Mouse (Mus musculus) embryo, embryonic 11.5 days (tissue): ENCODE results near the gene Dgkg.

Experiments used
- DNase-seq: peaks from one replicate; pipeline ENCODE4 v3.0.0-alpha.2; 2012; ENCODE audit warnings: low read depth, low spot score

The Dgkg gene

DNA sequence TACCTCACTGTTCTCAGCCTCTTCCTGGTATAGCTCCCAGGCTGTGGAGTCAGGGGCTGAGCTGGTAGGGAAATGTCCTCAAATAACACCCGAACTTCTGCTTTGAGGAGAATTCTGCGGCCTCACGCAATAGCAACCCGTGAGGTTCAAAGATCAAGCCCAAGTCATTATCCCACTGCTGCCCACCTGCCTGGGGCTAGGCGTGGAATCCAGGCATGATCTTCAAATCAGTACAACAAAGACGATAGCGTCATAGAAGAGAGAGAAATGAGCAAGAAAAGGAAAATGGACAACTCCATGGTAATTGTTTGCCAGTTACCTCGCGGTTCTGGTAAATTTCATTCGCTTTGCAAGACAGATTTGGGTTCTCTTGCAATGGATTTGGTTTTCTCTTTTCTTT, 109.3 kb downstream of the Dgkg start:
- DNase-seq, result no peak

DNA sequence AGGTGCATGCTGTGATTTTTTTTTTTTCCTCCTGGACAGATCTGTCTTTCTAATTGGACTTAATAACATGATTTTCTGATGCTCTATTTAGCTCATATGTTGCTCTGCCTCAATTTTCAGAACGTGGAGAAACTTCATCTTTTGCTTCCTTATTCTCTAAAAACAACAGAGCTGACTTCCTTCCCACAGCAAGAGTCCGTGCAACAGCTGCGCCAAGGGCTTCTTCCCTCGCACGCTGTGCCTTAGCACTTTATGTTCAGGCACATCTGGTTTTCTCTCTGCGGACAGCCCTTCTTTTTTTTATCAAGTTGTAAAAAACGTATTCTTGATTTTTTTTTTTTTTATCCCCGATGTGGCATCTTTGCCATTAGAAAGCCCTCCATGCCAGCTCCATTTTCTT, 111.2 kb downstream of the Dgkg start:
- DNase-seq, result no peak

GRCm38 (mm10) chr16:22545016-22545561, 111.9 kb downstream of the Dgkg start:
- no peak for DNase-seq

DNA sequence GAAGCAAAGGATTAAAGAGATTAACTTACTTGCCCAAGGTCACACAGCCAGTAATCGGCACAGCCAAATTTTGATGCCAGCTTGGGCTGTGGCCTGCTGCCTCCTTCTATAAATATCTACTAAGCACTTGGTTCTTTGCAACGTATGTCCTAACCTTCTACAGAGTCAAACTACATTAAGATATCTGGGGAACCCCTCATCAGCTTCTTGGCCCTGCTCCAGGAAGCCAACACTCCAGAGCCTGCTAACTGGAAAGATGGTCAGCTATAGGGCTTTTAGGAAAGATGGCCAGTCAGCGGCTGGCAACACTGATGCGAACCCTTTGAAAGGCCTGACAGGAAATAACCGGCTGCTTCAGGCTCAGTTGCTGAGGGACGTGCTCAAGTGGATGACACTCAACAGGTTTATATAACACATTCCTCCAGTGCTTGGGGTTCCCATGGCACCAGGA, 114.3 kb downstream of the Dgkg start:
- no peak for DNase-seq

DNA sequence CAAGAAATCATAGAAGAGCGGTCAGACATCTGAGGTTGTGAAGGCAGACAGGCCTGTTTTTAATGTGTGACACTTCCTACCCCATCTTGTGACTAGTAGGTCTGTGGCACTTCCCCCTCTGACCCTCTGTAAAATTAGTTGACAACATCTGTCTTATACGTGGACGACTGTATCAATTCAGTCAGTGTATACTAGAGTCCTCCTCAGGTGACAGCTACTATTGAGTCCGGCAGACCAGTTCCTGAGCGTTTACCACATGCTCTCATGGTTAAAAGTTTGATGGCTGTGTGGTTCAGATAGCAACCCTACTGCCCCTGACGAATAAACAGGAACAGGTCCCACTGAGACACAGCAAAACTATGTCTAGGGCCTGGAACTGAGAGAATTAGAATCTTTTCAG, 117.7 kb downstream of the Dgkg start:
- no peak for DNase-seq

DNA sequence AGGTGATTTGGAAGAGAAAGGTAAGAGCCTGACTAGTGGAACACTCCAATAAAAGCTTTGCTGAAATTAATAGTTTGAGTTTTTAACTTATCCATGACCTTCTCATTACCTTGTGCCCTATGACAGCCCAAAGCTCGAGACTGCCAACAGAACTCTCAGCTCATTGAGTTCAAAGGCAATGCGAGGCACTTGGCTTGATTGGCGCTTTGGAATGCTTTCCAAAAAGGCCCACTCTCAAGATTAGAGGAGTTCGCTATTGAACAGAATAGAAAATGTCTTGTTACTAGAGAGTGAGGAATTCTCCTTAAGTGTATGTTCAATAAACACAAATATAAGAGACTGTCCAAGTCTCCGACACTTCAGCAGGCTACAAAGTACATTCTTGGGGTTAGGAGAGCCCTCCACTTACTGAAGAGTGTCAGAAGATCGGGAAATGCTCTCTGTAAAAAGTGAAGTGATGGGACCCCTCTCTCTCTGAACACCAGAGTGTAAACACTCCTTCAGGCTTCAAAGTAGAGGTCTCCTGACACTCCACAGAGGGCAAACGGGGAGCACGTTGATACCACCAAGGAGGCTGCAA, 120.3 kb downstream of the Dgkg start:
- DNase-seq, result no peak

DNA sequence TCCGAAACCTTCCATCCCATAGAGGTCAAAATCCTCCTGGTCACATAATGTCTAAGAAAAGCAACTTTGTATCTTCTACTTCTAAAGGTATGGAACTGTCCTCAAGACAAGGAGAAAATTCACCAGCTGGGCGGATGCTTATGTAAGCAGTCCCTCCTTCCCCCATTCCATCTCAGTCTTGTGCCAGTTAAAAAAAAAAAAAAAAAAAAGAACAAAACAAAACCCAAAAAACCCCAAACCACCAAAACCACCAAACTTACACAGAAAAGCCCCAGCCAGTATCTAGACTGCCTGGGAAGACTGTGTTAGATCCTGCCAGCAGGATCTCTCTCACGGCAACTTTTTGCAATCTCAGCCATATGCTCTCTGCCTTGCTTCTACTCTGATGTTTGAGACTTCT, 123.9 kb downstream of the Dgkg start:
- DNase-seq, result no peak

DNA sequence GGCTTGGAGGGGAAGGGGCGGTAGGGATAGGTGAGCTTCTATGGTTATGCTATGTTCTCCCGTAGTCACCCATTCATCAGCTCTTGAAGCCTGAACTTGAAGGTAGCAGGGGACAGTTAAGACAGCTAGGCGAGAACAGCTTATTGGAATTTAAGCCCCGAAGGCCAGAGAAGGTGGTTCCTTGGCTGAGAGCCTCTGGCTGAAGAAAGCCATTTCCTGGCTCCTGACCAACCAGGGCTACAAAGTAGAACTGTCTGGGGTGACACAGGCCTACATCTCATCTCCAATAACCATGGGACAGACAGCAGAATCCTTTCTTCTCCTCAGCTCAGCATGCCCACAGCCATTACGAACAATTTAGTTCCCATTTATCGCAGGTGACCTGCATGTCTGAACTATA, 125.2 kb downstream of the Dgkg start:
- DNase-seq, result no peak

DNA sequence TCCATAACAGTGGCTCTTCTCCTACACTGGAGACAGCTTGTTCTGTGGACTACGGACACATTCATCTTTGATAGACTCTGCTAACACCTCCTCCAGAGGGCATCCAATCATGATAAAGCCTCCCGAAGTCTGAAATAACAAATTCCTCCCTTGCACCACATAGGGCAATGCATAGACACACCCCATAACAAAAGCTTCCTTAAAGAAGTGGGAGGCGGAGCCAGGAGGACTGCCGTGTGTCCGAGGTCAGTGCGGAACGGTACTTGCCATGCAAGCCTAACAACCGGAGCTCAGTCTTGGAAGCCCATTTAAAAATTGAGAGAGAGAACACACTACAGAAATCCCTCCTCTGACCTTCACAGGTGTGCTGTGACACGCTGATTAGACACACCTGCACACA, 126.0 kb downstream of the Dgkg start:
- no peak for DNase-seq

DNA sequence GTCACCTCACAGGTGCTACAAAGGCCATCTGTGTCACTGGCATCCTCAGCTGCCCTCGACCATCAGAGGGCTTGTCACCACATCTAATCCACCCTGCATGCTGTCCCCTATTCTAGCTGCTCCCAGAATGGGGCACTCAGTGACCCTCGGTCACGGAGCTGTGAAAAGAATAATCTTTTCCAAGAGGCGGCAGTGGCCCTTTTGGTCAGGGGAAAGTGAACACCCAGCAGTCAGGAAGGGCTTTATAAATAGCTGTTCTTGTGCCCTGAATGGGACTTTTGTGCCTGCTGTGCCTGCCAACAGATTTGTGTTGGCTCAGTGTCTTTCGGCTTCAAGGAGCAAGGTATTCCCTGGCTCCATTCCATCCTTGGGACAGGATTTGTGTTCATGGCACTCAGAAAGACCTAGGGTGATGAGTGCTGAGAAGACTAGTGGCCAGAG, 129.5 kb downstream of the Dgkg start:
- DNase-seq, result no peak

DNA sequence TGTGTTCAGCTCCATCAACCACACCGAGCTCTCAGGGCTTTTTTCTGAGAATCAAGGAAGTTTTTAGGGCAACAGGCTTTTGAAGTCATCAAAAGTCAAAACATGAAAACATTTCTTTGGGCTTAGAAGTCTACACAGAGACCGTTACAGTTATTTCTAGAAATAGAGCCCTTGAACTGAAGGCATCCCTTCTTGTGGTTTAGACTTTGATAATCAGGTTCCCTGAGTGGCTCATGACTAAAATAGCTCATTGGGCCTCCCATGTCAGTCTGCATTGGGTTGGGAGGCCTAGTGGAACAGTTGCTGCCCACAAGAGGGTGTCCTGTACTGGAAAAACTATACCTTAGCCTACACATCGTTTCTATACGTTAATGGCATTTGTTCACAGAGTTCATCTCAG, 130.6 kb downstream of the Dgkg start:
- DNase-seq, result no peak

- no peak for DNase-seq
Measured at GRCm38 (mm10) chr16:22517431-22518384, 139.3 kb downstream of the Dgkg start.

DNA sequence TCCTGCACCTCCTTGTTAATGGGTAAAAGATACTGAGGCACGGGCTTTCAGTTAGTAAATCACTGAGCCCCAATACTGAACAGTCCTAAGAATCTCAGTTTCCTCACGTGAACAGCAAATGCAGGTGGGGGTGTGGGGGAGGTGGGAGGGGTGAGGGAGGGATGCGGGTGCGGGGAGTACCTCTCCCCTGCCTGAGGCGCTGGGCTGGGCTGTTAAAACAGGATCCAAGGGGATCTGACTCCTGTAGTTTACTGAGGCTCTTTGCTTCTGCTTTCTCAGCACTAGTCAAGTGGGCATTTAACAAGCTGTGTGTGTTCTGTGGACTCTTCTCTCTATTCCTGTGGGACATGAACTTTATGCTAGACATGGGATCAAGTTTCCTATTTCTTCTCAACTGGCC, 141.5 kb downstream of the Dgkg start:
- no peak for DNase-seq

GRCm38 (mm10) chr16:22510861-22511637, 146.0 kb downstream of the Dgkg start:
- no peak for DNase-seq

GRCm38 (mm10) chr16:22508936-22509563, 148.0 kb downstream of the Dgkg start:
- DNase-seq, result no peak

GRCm38 (mm10) chr16:22505656-22506055, 151.4 kb downstream of the Dgkg start:
- no peak for DNase-seq

GRCm38 (mm10) chr16:22504851-22505250, 152.2 kb downstream of the Dgkg start:
- peak; percentile 8 for DNase-seq

- DNase-seq, result no peak
Measured at GRCm38 (mm10) chr16:22504049-22504448, 153.0 kb downstream of the Dgkg start.

DNA sequence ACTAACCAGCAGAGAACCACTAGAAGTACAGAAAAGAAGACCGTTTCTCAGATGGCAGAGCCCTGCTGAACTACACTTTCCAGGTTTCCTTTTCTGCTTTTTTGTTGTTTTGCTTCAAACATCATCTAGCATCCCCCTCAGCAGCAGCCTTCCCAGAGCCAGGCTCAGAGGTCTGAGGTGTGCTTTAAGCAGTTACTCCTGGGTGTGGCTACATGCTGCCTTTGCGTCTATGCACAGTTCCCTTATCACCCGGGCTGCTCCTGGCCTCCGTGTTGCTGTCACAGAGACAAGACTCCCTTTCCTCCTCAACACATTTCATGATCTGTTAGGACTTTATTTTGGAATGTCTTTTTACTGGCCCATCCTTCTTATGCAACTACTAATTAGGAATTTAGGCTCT, 153.6 kb downstream of the Dgkg start:
- DNase-seq, result no peak

DNA sequence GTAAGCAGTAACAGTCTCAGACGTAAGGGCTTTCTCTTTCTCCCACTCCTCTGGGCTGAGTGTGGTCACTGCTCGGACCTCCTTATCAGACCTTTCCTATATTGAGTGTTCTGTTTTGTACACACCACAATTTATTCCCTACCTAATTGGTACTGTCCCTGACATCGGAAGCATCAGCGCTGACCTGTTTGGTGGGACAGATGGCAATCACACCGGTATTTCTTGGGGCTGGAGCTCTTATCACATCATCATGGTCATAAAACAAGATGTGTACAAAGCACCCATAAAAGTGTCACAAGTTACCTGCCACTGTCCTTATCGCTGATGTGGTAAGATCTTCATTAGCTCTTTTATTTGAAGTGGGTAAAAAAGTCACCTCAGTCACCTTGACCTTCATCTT, 155.2 kb downstream of the Dgkg start:
- DNase-seq, result no peak

- no peak for DNase-seq
Measured at GRCm38 (mm10) chr16:22500561-22500960, 156.5 kb downstream of the Dgkg start.

DNA sequence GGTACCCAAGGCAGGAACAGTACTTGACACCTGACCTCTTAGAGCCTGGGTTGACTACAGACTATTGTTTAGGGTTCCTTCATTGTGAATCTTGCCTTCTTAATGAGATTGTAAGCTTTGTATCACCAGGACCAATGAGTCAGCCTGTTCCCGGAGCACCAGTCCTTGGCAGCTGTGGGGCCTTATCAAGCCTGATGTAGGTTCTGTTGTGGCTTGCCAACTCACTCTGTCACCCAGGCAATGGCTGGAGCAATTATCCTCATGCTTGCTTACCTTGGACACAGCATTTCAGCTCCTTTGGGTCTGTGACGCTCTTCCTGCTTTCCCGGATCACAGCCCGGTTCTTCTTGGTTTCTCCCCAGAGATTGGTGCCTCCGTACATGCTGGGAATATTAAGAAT, 157.1 kb downstream of the Dgkg start:
- no peak for DNase-seq
